Mouse (Mus musculus) embryonic facial prominence, embryonic 15.5 days (tissue): ENCODE results near the gene Ugt1a10. TPM values are rescaled to one million over a fixed set of nuclear protein-coding genes. Genes with fewer than 3 reads are reported as not detected.

Source experiments
- ATAC-seq: fragments of 200-750 bp; cut with Nextera tagmentation; 2 replicates; pipeline ENCODE4 v1.8.0; 2017; ENCODE audit warnings: low read depth, moderate TSS enrichment; ENCODE audit not compliant: insufficient number of reproducible peaks, low FRiP score, low TSS enrichment
- H3K27ac ChIP-seq: fragments of 300-500 bp; sonication (generic); replicated peaks from 2 replicates; pipeline ENCODE4 v1.5.1; 2015; ENCODE audit warnings: mild to moderate bottlenecking, inconsistent platforms
- H3K27me3 ChIP-seq: fragments of 300-500 bp; sonication (generic); 2 replicates; pipeline ENCODE4 v1.6.1; 2015; ENCODE audit warnings: inconsistent platforms
- H3K36me3 ChIP-seq: fragments of 300-500 bp; sonication (generic); 2 replicates; pipeline ENCODE4 v1.6.1; 2015; ENCODE audit warnings: mild to moderate bottlenecking, inconsistent platforms
- H3K4me1 ChIP-seq: fragments of 300-500 bp; sonication (generic); 2 replicates; pipeline ENCODE4 v1.6.1; 2015; ENCODE audit warnings: inconsistent platforms
- H3K4me2 ChIP-seq: fragments of 300-500 bp; sonication (generic); replicated peaks from 2 replicates; pipeline ENCODE4 v1.6.1; 2015; ENCODE audit warnings: mild to moderate bottlenecking, inconsistent platforms
- H3K4me3 ChIP-seq: fragments of 300-500 bp; sonication (generic); replicated peaks from 2 replicates; pipeline ENCODE4 v1.5.1; 2015; ENCODE audit warnings: mild to moderate bottlenecking, inconsistent platforms
- H3K9ac ChIP-seq: fragments of 300-500 bp; sonication (generic); 2 replicates; pipeline ENCODE4 v1.6.1; 2015; ENCODE audit warnings: inconsistent platforms
- H3K9me3 ChIP-seq: fragments of 300-500 bp; sonication (generic); replicated peaks from 2 replicates; pipeline ENCODE4 v1.6.1; 2016; ENCODE audit warnings: inconsistent platforms
- WGBS: fragments of 180-500 bp; shearing (Covaris S2); methylation state at CpG from one replicate; pipeline ENCODE4 v1.1.7; 2015; 5-methylcytosine and 5-hydroxymethylcytosine counted together
- microRNA-seq: library from miRNA; unstranded; fragments of <30 nt; microRNA quantifications from one replicate; pipeline ENCODE4, GENCODE M21; 2016; ENCODE audit warnings: borderline number of aligned reads
- polyA plus RNA-seq: library from polyadenylated mRNA; unstranded; fragments of >200 nt; fragmentation: Nextera tagmentation; extraction: Ambion mirVana; gene quantifications from 2 replicates; pipeline ENCODE4 v1.2.1, GENCODE M21; 2015

The Ugt1a10 gene
- polyA plus RNA-seq, 1 experiment from 2014 or later, result not detected

DNA sequence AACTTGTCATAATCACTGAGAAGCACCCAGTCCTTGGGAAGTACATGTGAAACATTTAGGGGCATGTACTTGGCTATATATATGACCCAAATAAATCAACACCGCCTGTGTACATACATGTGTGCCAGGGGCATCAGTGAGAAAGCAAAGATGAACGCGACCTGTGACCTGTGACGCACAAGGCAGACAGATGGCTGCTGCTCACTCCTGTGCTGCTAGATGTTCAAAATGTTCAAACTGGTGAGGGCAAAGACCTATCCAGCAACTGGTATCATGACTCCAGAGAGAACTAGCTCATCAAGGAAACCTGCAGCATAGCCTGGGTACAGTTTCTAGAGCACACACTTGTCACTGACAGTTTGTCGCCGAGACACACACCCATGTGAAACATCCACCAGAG, 212.3 kb downstream of the Ugt1a10 start:
- no peak overlapping the region for H3K27ac ChIP-seq
- no peaks in the 10 kb centered on the region for H3K4me1 ChIP-seq
- H3K9ac ChIP-seq, result no peak overlapping the region
- H3K27me3 ChIP-seq, result no peaks in the 10 kb centered on the region
- H3K9me3 ChIP-seq, result no peaks in the 10 kb centered on the region; the same call in 1 of the 2 replicates
- H3K4me2 ChIP-seq, result no peak overlapping the region
- H3K36me3 ChIP-seq, result peaks cover 86% of the 10 kb centered on the region
- H3K4me3 ChIP-seq, result no peak overlapping the region
- ATAC-seq, result no peak
- WGBS, result 93% methylated on average over 6 of the region's 6 CpGs

GRCm38 (mm10) chr1:88268070-88268469, 212.9 kb downstream of the Ugt1a10 start:
- Histone ChIP-seq H3K27me3 (no peaks in the 10 kb centered on the region), H3K27ac (no peak overlapping the region), H3K9ac (no peak overlapping the region), H3K9me3 (no peaks in the 10 kb centered on the region; the same call in 1 of the 2 replicates), H3K4me1 (no peaks in the 10 kb centered on the region), H3K4me3 (no peak overlapping the region), H3K4me2 (no peak overlapping the region), H3K36me3 (peaks cover 86% of the 10 kb centered on the region)
- ATAC-seq, result no peak
- WGBS, result 85% methylated on average over 6 of the region's 6 CpGs

Small RNA genes within 50 kb of the gene (microRNA-seq; reads per million reads assigned to microRNA genes)
- gene Gm25198, result not detected

Other genes with a start within 250 kb of the Ugt1a10 start
- gene Dgkd, start 202.1 kb upstream of the Ugt1a10 start, polyA plus RNA-seq, result 28.9 and 29.8 TPM in 2 replicates
- 40.2 and 42.5 TPM in 2 replicates for gene Usp40, start 46.8 kb upstream of the Ugt1a10 start, polyA plus RNA-seq
- not detected in 2 replicates for gene Ugt1a9, start 15.4 kb downstream of the Ugt1a10 start, polyA plus RNA-seq
- gene Ugt1a8, start 32.4 kb downstream of the Ugt1a10 start, polyA plus RNA-seq, result not detected in 2 replicates
- 3.0 and 4.9 TPM in 2 replicates for gene Ugt1a7c, start 39.7 kb downstream of the Ugt1a10 start, polyA plus RNA-seq
- 2.1 and 3.7 TPM in 2 replicates for gene Ugt1a6b, start 47.9 kb downstream of the Ugt1a10 start, polyA plus RNA-seq
- gene Ugt1a6a, start 79.4 kb downstream of the Ugt1a10 start, polyA plus RNA-seq, result 16.8 and 18.0 TPM in 2 replicates
- gene Ugt1a5, start 110.6 kb downstream of the Ugt1a10 start, polyA plus RNA-seq, result not detected in 2 replicates
- 0.33 TPM in 1 of 2 replicates, not detected in the other for gene Ugt1a2, start 145.2 kb downstream of the Ugt1a10 start, polyA plus RNA-seq
- 9.4 and 10.8 TPM in 2 replicates for gene Dnajb3, start 150.4 kb downstream of the Ugt1a10 start, polyA plus RNA-seq
- 2.0 and 2.2 TPM in 2 replicates for gene Ugt1a1, start 156.6 kb downstream of the Ugt1a10 start, polyA plus RNA-seq
- 0.98 and 1.4 TPM in 2 replicates for gene Mroh2a, start 171.6 kb downstream of the Ugt1a10 start, polyA plus RNA-seq
- 153 and 161 TPM in 2 replicates for gene Hjurp, start 222.2 kb downstream of the Ugt1a10 start, polyA plus RNA-seq
- gene Trpm8, start 222.3 kb downstream of the Ugt1a10 start, polyA plus RNA-seq, result 0.05 TPM in 1 of 2 replicates, not detected in the other